Mouse (Mus musculus): ENCODE data around the gene Btc. TPM values are rescaled to one million over a fixed set of nuclear protein-coding genes. Genes with fewer than 3 reads are reported as not detected.

Gene Btc
- polyA plus RNA-seq, 1 experiment = 0.90 TPM

DNA sequence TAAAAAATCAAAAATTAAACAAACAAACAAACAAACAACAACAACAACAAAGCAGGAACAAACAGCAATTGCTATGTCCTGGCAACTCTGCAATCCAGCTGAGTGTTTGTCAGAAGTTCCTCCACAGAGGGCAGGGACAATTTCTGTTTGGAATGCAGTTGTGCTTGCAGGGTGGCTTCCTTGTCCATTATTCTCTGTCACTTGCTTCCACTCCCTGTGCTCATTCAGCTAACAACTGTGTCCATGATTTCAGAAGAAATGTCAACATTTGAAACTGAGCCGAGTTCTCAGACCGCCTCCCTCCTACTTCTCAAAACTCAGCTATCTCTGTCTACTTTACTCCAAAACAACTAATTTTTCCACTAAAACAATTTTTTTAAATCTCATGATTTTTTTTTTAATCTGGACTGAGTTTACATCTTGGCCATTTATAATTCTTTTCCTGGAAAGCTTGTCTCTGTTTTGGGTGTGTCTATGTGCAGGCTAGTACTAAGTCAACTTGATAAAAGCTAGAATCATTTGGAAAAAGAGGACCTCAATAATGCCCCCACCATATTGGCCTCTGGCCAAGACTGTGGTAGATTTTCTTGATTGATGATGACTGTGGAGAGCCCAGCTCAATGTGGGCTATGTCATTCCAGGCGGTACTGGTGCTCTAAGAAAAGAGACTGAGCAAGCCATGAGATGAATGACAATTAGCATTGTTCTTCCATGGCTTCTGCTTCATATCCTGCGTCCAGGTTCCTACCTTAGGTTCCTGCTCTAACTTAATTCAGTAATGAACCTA is 70.5 kb downstream of the Btc start:
- H3K4me3 ChIP-seq (ENCODE audit: insufficient read depth, low read length) = no peak overlapping the region
- no peaks in the 10 kb centered on the region for H3K4me1 ChIP-seq (ENCODE audit: control insufficient read depth, insufficient read depth, low read length)
- H3K27ac ChIP-seq (ENCODE audit: insufficient read depth, low read length) = no peak overlapping the region
- TF ChIP-seq POLR2A (IDR thresholded peaks at IDR 0.05; ENCODE audit: low read depth, low read length) (no peak), CTCF (IDR thresholded peaks at IDR 0.05; ENCODE audit: borderline replicate concordance, insufficient read depth, low read length) (no peak)

DNA sequence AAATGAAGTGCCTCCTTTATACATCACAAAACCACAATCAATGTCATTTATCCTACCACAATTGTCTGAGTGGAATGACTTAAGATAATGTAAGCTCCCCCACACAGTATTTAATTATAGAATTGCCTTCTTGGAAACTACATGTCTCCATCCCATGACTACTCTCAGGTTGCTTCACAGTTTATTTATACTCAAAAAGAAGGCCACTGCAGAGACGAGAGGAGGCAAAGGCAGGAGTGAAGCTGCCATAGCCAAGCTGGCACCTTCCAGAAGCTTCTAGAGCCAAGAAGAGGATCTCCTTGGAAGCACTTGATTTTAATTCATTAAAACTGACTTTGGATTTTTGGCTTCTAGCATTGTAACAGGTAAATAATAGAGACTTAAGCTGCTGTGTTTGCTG is 81.0 kb downstream of the Btc start:
- no peak overlapping the region for H3K4me3 ChIP-seq (ENCODE audit: insufficient read depth, low read length)
- TF ChIP-seq POLR2A (IDR thresholded peaks at IDR 0.05; ENCODE audit: low read depth, low read length) (no peak), CTCF (IDR thresholded peaks at IDR 0.05; ENCODE audit: borderline replicate concordance, insufficient read depth, low read length) (no peak)
- no peaks in the 10 kb centered on the region for H3K4me1 ChIP-seq (ENCODE audit: control insufficient read depth, insufficient read depth, low read length)

DNA sequence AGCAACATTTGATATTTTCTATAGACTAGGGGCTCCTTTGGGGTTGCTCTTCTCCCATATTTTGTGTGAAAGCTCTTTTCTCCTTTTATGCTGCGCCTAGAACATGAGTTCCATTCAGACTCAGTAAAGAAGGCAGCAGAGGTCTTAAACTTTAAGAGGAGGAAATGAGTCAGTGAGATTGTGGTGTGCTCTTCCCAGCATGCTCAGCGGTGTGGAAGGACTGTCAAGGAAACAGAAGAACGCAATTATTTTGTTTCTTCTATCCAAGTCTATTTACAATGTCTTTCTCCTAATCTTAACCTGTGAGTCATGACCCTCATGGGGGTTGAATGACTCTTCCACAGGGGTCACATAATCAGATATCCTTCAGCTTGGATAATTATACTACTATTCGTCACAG is 82.4 kb downstream of the Btc start:
- TF ChIP-seq CTCF (IDR thresholded peaks at IDR 0.05; ENCODE audit: borderline replicate concordance, insufficient read depth, low read length) (no peak), POLR2A (IDR thresholded peaks at IDR 0.05; ENCODE audit: low read depth, low read length) (no peak)
- Histone ChIP-seq H3K4me3 (ENCODE audit: insufficient read depth, low read length) (no peak overlapping the region), H3K4me1 (ENCODE audit: control insufficient read depth, insufficient read depth, low read length) (no peaks in the 10 kb centered on the region), H3K27ac (ENCODE audit: insufficient read depth, low read length) (no peak overlapping the region)

More for the DNA sequence above, 81.0 kb downstream of the Btc start:
- no peak overlapping the region for H3K27ac ChIP-seq (ENCODE audit: insufficient read depth, low read length)

DNA sequence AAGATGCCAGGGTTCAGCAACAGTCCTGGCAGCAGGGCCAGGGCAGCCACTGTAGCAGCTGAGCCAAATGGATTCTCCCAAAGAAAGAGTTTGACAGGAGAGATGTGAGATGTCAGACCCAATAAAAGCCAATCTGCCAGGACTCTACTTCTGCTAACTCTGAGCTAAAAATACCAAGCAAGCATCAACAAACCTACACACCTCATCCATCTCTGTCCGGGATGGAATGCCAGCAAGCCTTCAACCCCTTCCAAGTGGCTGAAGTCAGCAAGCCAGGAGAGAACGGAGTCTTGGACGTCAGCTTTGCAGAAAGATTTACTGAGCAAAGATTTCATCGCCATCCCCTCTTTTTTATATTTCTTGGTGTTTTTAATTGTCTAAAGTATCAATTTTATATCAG is 88.8 kb downstream of the Btc start:
- TF ChIP-seq POLR2A (IDR thresholded peaks at IDR 0.05; ENCODE audit: low read depth, low read length) (no peak), CTCF (IDR thresholded peaks at IDR 0.05; ENCODE audit: borderline replicate concordance, insufficient read depth, low read length) (no peak)
- Histone ChIP-seq H3K27ac (ENCODE audit: insufficient read depth, low read length) (no peak overlapping the region), H3K4me3 (ENCODE audit: insufficient read depth, low read length) (no peak overlapping the region), H3K4me1 (ENCODE audit: control insufficient read depth, insufficient read depth, low read length) (peaks cover 3% of the 10 kb centered on the region)

DNA sequence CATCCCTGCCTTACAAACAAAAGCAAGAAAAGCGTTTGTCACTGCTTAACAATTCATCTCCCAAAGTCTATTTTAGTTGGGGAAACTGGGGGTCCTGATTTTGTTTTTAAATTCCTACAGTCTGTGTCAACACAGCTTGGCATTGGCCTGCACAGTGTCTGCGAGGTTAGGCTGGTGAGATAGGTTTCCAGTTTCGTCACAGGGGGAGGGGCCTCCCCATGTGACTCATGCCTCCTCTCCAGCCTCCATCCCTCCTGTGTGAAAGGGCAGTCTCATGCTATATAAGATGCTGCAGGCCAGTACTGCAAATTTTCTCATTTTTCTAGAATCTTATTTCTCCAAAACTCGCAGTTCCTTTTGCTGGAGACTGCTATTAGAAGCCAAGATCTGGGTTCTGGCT is 91.0 kb downstream of the Btc start:
- peaks cover 9% of the 10 kb centered on the region for H3K4me1 ChIP-seq (ENCODE audit: control insufficient read depth, insufficient read depth, low read length)
- H3K27ac ChIP-seq (ENCODE audit: insufficient read depth, low read length) = no peak overlapping the region
- TF ChIP-seq CTCF (IDR thresholded peaks at IDR 0.05; ENCODE audit: borderline replicate concordance, insufficient read depth, low read length) = no peak
- no peak for TF ChIP-seq POLR2A (IDR thresholded peaks at IDR 0.05; ENCODE audit: low read depth, low read length)
- no peak overlapping the region for H3K4me3 ChIP-seq (ENCODE audit: insufficient read depth, low read length)

DNA sequence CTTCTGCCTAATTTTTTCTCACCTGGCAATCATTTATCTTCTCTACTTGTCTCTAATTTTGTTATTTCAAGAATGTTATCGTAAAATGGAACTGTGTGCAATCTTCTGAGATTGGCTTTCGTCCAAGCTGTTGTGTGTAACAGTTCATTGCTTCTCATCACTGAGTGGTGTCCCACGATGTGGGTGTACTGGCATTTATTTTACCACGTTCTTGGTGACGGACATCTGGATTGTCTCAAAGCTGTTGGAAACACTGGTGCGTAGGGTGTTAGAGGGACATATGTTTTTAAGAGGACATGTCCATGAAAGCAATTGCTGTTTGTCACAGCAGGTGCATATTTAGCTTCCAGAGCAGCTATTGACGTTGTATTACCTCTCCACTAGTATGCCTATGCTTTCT is 94.2 kb downstream of the Btc start:
- no peak overlapping the region for H3K4me3 ChIP-seq (ENCODE audit: insufficient read depth, low read length)
- no peak overlapping the region for H3K27ac ChIP-seq (ENCODE audit: insufficient read depth, low read length)
- no peak for TF ChIP-seq POLR2A (IDR thresholded peaks at IDR 0.05; ENCODE audit: low read depth, low read length)
- no peak for TF ChIP-seq CTCF (IDR thresholded peaks at IDR 0.05; ENCODE audit: borderline replicate concordance, insufficient read depth, low read length)
- H3K4me1 ChIP-seq (ENCODE audit: control insufficient read depth, insufficient read depth, low read length) = peaks cover 9% of the 10 kb centered on the region

DNA sequence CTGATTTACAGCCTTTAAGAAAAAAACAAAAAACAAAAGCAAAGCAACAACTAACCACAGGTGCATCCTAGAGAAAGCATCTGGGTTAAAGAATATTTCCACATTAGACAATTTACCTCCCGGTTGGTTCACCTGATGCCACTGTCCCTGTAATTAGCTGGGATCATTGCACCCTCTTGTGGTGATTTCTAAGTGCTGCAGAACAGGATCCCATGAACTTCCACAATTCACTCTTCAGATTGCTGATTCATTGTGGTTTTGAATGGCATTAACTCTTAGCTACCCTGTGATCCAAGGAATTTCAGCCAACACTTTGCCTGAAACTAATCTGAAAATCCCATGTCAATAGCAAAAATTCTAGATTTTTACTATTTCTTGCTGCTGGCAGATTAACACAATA is 94.9 kb downstream of the Btc start:
- no peak for TF ChIP-seq POLR2A (IDR thresholded peaks at IDR 0.05; ENCODE audit: low read depth, low read length)
- TF ChIP-seq CTCF (IDR thresholded peaks at IDR 0.05; ENCODE audit: borderline replicate concordance, insufficient read depth, low read length) = no peak
- no peak overlapping the region for H3K27ac ChIP-seq (ENCODE audit: insufficient read depth, low read length)

More for the DNA sequence above, 94.9 kb downstream of the Btc start:
- Histone ChIP-seq H3K4me1 (ENCODE audit: control insufficient read depth, insufficient read depth, low read length) (peaks cover 9% of the 10 kb centered on the region), H3K4me3 (ENCODE audit: insufficient read depth, low read length) (no peak overlapping the region)

Other genes starting within 250 kb of the Btc start
- gene Parm1, start 114.6 kb upstream of the Btc start, polyA plus RNA-seq (2011; ENCODE audit: insufficient read length, low read depth, missing spikeins) = 6.2 and 7.1 TPM in 2 replicates